Mouse (Mus musculus): ENCODE results near the gene Abcf2. TPM values are rescaled to one million over a fixed set of nuclear protein-coding genes. Genes with fewer than 3 reads are reported as not detected.

Abcf2 gene
- total and polyA plus RNA-seq, 3 experiments, result 244 to 257 TPM; not detected in 1

DNA sequence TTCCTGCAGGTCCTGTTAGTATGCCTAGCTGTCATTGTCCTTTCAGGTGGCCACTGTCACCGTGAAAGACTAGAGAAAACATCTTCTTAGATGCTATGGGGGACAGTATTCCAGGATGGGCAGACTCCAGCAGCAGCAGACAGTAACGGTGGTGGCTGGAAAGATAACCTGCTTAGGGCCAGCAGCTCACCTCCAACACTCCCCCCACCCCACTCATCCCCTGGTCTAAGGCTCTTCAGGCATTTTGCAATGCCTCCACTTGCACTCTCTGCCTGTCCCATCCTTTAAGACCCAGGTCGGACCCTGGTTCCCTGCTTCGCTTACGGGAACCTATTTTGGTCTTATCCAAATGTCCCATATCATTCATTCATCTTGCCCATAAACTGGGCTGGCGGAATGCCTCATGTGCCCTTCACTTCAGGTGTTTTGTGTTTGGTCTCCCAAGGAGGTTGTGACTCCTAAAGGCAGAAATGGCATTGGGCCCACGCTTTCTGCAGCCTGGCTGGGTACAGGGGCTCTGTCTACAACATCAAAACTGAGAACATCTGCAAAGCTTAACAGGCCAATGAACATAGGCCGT lies 26.3 kb upstream of the Abcf2 start:
- TF ChIP-seq NRF1 (IDR thresholded peaks at IDR 0.05; ENCODE audit: insufficient read depth, low read depth, low read length, poor library complexity, severe bottlenecking), result no peak
- TF ChIP-seq USF1 (IDR thresholded peaks at IDR 0.05; ENCODE audit: low read depth, low read length), result no peak
- no peak for TF ChIP-seq MAX (IDR thresholded peaks at IDR 0.05; ENCODE audit: low read length)
- no peak for TF ChIP-seq HCFC1 (IDR thresholded peaks at IDR 0.05; ENCODE audit: low read depth, low read length)
- TF ChIP-seq ELF1 (IDR thresholded peaks at IDR 0.05; ENCODE audit: low read depth, low read length), result no peak
- TF ChIP-seq RAD21 (IDR thresholded peaks at IDR 0.05; ENCODE audit: low read depth, low read length), result no peak
- TF ChIP-seq POLR2A (IDR thresholded peaks at IDR 0.05; ENCODE audit: control insufficient read depth in 1 of 2, insufficient read depth in 1 of 2, low read depth in 1 of 2, low read length in 2 of 2, poor library complexity in 1 of 2), result no peak
- Histone ChIP-seq H3K9me3 (replicated peaks; ENCODE audit: insufficient read depth, low read length) (no peaks in the 10 kb centered on the region), H3K9ac (ENCODE audit: control insufficient read depth, low read depth, low read length, poor library complexity, severe bottlenecking) (no peak overlapping the region), H3K4me1 (ENCODE audit: control insufficient read depth in 1 of 2, insufficient read depth in 2 of 2, low read length in 2 of 2) (peaks cover 0 to 2% of the 10 kb centered on the region in 2 experiments; a peak in 1 of 4 replicates), H3K4me3 (ENCODE audit: control insufficient read depth in 1 of 2, insufficient read depth in 1 of 2, low read depth in 2 of 2, low read length in 2 of 2) (no peak overlapping the region), H3K27me3 (ENCODE audit: control insufficient read depth in 1 of 2, insufficient read depth in 2 of 2, low read length in 2 of 2) (peaks cover 50 to 68% of the 10 kb centered on the region in 2 experiments), H3K27ac (ENCODE audit: control insufficient read depth, low read depth, low read length) (no peak overlapping the region), H3K79me2 (ENCODE audit: control insufficient read depth, insufficient read depth, low read length, poor library complexity) (no peaks in the 10 kb centered on the region; the same call in 1 of the 2 replicates), H3K36me3 (ENCODE audit: control insufficient read depth in 1 of 2, insufficient read depth in 2 of 2, low read length in 2 of 2) (no peaks in the 10 kb centered on the region)
- DNase-seq (ENCODE audit: low read depth, low spot score), result peak; percentile 11

DNA sequence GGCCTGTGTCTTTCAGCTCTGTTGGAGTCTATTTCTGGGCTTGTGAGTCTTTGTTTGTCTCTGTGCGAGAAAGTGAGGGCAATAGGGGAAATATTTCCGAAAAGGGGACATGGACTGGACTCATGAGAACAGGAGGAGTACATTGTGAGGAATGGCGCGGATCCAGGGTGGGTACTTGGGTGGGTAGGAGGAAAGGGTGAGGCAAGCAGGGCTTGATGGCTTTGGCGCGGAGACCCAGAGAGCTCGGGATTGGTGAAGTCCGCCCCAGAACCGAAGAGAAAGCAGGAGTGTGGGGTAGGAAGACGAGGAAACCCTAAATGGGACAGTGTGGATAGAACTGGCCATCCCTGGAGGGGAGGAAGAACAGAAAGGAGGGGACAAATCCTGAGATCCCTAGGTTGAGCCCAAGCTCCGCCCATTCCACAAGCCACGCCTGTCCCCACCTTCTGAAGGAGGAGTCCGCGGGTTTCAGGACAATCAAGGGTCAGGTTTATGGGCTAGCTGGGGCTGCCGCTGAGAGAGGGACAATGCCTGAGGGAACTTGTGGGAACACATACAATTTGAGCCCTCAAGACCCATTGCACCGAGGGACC lies 25.6 kb upstream of the Abcf2 start:
- H3K9me3 ChIP-seq (replicated peaks; ENCODE audit: insufficient read depth, low read length), result no peaks in the 10 kb centered on the region
- no peaks in the 10 kb centered on the region; the same call in 1 of the 2 replicates for H3K79me2 ChIP-seq (ENCODE audit: control insufficient read depth, insufficient read depth, low read length, poor library complexity)
- H3K4me1 ChIP-seq (ENCODE audit: control insufficient read depth in 1 of 2, insufficient read depth in 2 of 2, low read length in 2 of 2), result peaks cover 0 to 2% of the 10 kb centered on the region in 2 experiments; a peak in 1 of 4 replicates
- H3K9ac ChIP-seq (ENCODE audit: control insufficient read depth, low read depth, low read length, poor library complexity, severe bottlenecking), result peak overlapping the region; percentile 73
- no peak overlapping the region for H3K27ac ChIP-seq (ENCODE audit: control insufficient read depth, low read depth, low read length)
- H3K4me3 ChIP-seq (ENCODE audit: control insufficient read depth in 1 of 2, insufficient read depth in 1 of 2, low read depth in 2 of 2, low read length in 2 of 2), result peak overlapping the region; percentile 51 to 93
- H3K36me3 ChIP-seq (ENCODE audit: control insufficient read depth in 1 of 2, insufficient read depth in 2 of 2, low read length in 2 of 2), result no peaks in the 10 kb centered on the region
- DNase-seq (ENCODE audit: low read depth, low spot score), result peak; percentile 71
- TF ChIP-seq NELFE (IDR thresholded peaks at IDR 0.05; ENCODE audit: low read depth, low read length) (peak; percentile 26; the same call in 1 of the 2 replicates), RCOR1 (IDR thresholded peaks at IDR 0.05; ENCODE audit: low read depth, low read length) (no peak), EP300 (IDR thresholded peaks at IDR 0.05; ENCODE audit: low read depth in 1 of 2, low read length in 2 of 2) (no peak)
- H3K27me3 ChIP-seq (ENCODE audit: control insufficient read depth in 1 of 2, insufficient read depth in 2 of 2, low read length in 2 of 2), result peaks cover 48 to 65% of the 10 kb centered on the region in 2 experiments

DNA sequence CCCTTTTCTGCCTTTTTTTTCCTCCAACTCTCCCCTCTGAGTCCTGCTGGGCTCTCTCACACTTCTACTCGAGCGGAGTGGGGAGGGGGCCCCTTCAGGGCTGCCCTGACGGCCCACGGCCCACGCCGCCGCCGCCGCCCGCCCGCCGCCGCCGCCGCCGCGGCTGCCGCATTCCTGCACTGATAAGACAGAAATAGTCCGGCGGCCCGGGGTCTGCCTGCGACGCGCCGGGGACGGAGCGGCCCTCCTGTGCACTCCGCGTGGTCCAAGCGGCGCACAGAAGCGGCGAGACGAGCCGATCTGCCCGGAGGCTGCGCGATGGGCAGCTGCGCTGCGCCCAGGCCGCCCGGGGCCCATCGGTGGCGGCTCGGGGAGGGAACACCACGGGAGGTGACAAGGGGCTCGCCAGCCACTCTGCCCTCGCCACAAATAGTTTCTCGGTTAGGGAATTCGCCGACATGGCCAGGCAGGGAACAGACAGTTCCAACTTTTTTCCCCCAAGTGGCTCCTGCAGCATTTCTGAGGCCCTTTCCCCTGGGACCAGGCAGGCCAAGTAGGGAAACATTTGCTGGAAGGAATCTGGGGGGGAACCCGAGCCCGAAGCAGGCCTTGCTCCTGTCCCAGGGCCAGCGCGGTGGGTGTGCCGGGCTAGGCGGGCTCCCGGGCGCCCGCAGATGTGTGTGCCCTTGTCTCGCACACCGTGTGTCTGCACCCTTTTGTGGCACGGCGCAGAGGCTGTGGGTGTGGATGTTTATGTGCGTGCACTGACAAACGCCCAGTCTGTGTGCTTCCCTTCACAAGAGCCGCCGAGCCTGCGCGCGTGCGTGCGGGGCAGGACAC lies 24.9 kb upstream of the Abcf2 start:
- H3K36me3 ChIP-seq (ENCODE audit: control insufficient read depth in 1 of 2, insufficient read depth in 2 of 2, low read length in 2 of 2), result no peaks in the 10 kb centered on the region
- no peak for TF ChIP-seq USF1 (IDR thresholded peaks at IDR 0.05; ENCODE audit: low read depth, low read length)
- TF ChIP-seq MAZ (IDR thresholded peaks at IDR 0.05; ENCODE audit: low read depth, low read length), result no peak; the same call in 1 of the 2 replicates
- no peak for TF ChIP-seq BHLHE40 (IDR thresholded peaks at IDR 0.05; ENCODE audit: borderline replicate concordance, low read depth, low read length)
- no peak for TF ChIP-seq NELFE (IDR thresholded peaks at IDR 0.05; ENCODE audit: low read depth, low read length)
- TF ChIP-seq E2F4 (IDR thresholded peaks at IDR 0.05; ENCODE audit: borderline replicate concordance, low read depth, low read length), result no peak
- TF ChIP-seq MYC (IDR thresholded peaks at IDR 0.05; ENCODE audit: low read depth, low read length), result no peak
- no peak for TF ChIP-seq ETS1 (IDR thresholded peaks at IDR 0.05; ENCODE audit: low read depth, low read length)
- 0 out of 6 replicates have a peak, but pooled peaks of 1 of the 3 experiments have one; percentile 5 for TF ChIP-seq CTCF (IDR thresholded peaks at IDR 0.05 in 2 of 3, conservative IDR thresholded peaks at IDR 0.05 in 1 of 3; ENCODE audit: control insufficient read depth in 1 of 3, insufficient read depth in 1 of 3, low read depth in 2 of 3, low read length in 3 of 3, poor library complexity in 1 of 3, severe bottlenecking in 1 of 3)
- TF ChIP-seq SMC3 (IDR thresholded peaks at IDR 0.05; ENCODE audit: low read depth, low read length), result no peak
- 0 out of 2 replicates have a peak, but pooled peaks have one; percentile 81 for TF ChIP-seq UBTF (IDR thresholded peaks at IDR 0.05; ENCODE audit: borderline replicate concordance, insufficient read depth, low read depth, low read length)
- TF ChIP-seq ZMIZ1 (IDR thresholded peaks at IDR 0.05; ENCODE audit: low read depth, low read length), result no peak
- peak; percentile 64; the same call in 1 of the 2 replicates for TF ChIP-seq NRF1 (IDR thresholded peaks at IDR 0.05; ENCODE audit: insufficient read depth, low read depth, low read length, poor library complexity, severe bottlenecking)
- no peak for TF ChIP-seq MAX (IDR thresholded peaks at IDR 0.05; ENCODE audit: low read length)
- TF ChIP-seq ZNF384 (IDR thresholded peaks at IDR 0.05; ENCODE audit: low read depth, low read length), result no peak
- TF ChIP-seq RAD21 (IDR thresholded peaks at IDR 0.05; ENCODE audit: low read depth, low read length), result no peak

More for the DNA sequence above, 24.9 kb upstream of the Abcf2 start:
- H3K4me3 ChIP-seq (ENCODE audit: control insufficient read depth in 1 of 2, insufficient read depth in 1 of 2, low read depth in 2 of 2, low read length in 2 of 2), result peak overlapping the region; percentile 51 to 93
- no peaks in the 10 kb centered on the region; the same call in 1 of the 2 replicates for H3K79me2 ChIP-seq (ENCODE audit: control insufficient read depth, insufficient read depth, low read length, poor library complexity)
- DNase-seq (ENCODE audit: low read depth, low spot score), result peak; percentile 67
- H3K9ac ChIP-seq (ENCODE audit: control insufficient read depth, low read depth, low read length, poor library complexity, severe bottlenecking), result peak overlapping the region; percentile 73
- no peak overlapping the region for H3K27ac ChIP-seq (ENCODE audit: control insufficient read depth, low read depth, low read length)
- H3K27me3 ChIP-seq (ENCODE audit: control insufficient read depth in 1 of 2, insufficient read depth in 2 of 2, low read length in 2 of 2), result peaks cover 48 to 63% of the 10 kb centered on the region in 2 experiments
- no peaks in the 10 kb centered on the region for H3K9me3 ChIP-seq (replicated peaks; ENCODE audit: insufficient read depth, low read length)
- peaks cover 2% of the 10 kb centered on the region in 2 experiments; a peak in 2 of 4 replicates for H3K4me1 ChIP-seq (ENCODE audit: control insufficient read depth in 1 of 2, insufficient read depth in 2 of 2, low read length in 2 of 2)

All from MEL (cell line).